Mouse (Mus musculus) megakaryocyte, embryonic 14.5 days (primary cell): ENCODE results near the gene H2-M3.

Experiments used
- FLI1 ChIP-seq: IDR thresholded peaks from 2 replicates; pipeline ENCODE4 v1.6.1; 2012; ENCODE audit warnings: low read length, inconsistent platforms, mixed read lengths
- GATA1 ChIP-seq: IDR thresholded peaks from 3 replicates; pipeline ENCODE4 v1.6.1; 2012; ENCODE audit warnings: mixed read lengths, low read length, inconsistent platforms, borderline replicate concordance

DNA sequence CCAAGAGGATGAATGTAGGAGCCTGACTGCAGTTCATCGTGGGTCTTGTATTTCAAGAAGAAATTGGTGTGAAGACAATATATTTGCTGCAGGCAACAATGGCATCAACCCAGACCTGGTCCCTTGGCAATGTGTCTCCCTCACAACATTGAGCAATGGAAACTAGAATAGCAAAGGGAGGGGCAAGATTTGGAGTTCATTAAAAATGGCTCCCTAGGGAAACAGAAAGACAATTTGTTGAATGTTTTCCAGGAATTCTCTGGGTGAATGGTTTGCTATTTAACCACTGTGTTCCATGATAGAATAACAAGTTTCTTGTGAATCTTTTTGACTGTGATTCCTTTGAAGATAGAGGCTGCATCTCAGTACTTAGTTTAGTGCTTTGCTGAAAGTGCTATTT, 6.4 kb upstream of the H2-M3 start, which contains the start of gene Olfr98:
- no peak for TF ChIP-seq GATA1
- TF ChIP-seq FLI1, result no peak
